Mouse (Mus musculus) embryonic facial prominence, embryonic 14.5 days (tissue): ENCODE measurements at regions not wholly inside any gene's neighbourhood (a gene's known extent, or its start where the extent isn't known, plus 50 kb on each side); places are given as distances from the start of the nearest gene placed in this dataset.
"Not testable (repeated sequence)": the region's sequence is repeated elsewhere in the genome, so short reads cannot be mapped to it uniquely, and the experiment has no call there.

Source experiments
- ATAC-seq: fragments of 200-750 bp; cut with Nextera tagmentation; 2 replicates; pipeline ENCODE4 v1.8.0; 2017; ENCODE audit warnings: low read depth, moderate number of reproducible peaks, moderate TSS enrichment
- DNase-seq: peaks from one replicate; pipeline ENCODE4 v3.0.0-alpha.2; 2015; ENCODE audit warnings: low spot score
- H3K27ac ChIP-seq: fragments of 300-500 bp; sonication (generic); replicated peaks from 2 replicates; pipeline ENCODE4 v1.5.1; 2014; ENCODE audit warnings: low read depth, mild to moderate bottlenecking, low read length, moderate library complexity
- H3K27me3 ChIP-seq: fragments of 300-500 bp; sonication (generic); replicated peaks from 2 replicates; pipeline ENCODE4 v1.6.1; 2014; ENCODE audit warnings: low read length; ENCODE audit not compliant: control insufficient read depth, insufficient read depth
- H3K36me3 ChIP-seq: fragments of 300-500 bp; sonication (generic); 2 replicates; pipeline ENCODE4 v1.6.1; 2014; ENCODE audit warnings: low read length, mixed read lengths; ENCODE audit not compliant: control insufficient read depth, insufficient read depth
- H3K4me1 ChIP-seq: fragments of 300-500 bp; sonication (generic); 2 replicates; pipeline ENCODE4 v1.6.1; 2014; ENCODE audit warnings: antibody characterized with exemption, low read length; ENCODE audit not compliant: control insufficient read depth, insufficient read depth
- H3K4me2 ChIP-seq: fragments of 300-500 bp; sonication (generic); 2 replicates; pipeline ENCODE4 v1.6.1; 2014; ENCODE audit warnings: low read depth, mild to moderate bottlenecking, low read length, moderate library complexity, mixed read lengths
- H3K4me3 ChIP-seq: fragments of 300-500 bp; sonication (generic); 2 replicates; pipeline ENCODE4 v1.5.1; 2014; ENCODE audit warnings: low read depth, mild to moderate bottlenecking, low read length
- H3K9ac ChIP-seq: fragments of 300-500 bp; sonication (generic); 2 replicates; pipeline ENCODE4 v1.6.1; 2014; ENCODE audit warnings: low read depth, mild to moderate bottlenecking, low read length, moderate library complexity, mixed read lengths
- H3K9me3 ChIP-seq: fragments of 300-500 bp; sonication (generic); 2 replicates; pipeline ENCODE4 v1.6.1; 2016; ENCODE audit warnings: low read length; ENCODE audit not compliant: control insufficient read depth
- WGBS: fragments of 180-500 bp; shearing (Covaris S2); extraction: QIAGEN DNeasy Blood & Tissue Kit; methylation state at CpG from one replicate; pipeline ENCODE4 v1.1.7; 2014; 5-methylcytosine and 5-hydroxymethylcytosine counted together

DNA sequence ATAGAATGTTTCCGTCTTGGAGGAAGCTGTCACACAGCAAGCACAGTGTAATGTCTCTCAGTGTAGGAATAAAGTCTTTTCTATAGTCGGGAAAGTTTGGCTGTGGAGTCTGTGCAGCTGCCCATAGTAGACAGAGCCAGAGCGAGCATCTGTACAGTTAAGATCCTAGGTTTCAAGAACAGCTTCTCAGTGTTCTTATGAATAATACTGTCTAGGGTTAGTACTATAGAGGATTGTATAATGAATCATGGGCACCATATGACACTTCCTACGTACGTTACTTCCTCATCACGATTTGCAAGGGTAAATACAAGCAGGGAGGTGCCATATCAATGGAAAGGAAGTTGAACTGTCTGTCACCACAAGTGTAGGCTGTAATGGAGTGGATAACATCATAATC lies 645.6 kb upstream of the Negr1 start:
- DNase-seq (no peak), ATAC-seq (no peak)
- 81% methylated on average over 6 of the region's 6 CpGs for WGBS
- H3K9me3 ChIP-seq: no peaks in the 10 kb centered on the region
- H3K36me3 ChIP-seq: no peaks in the 10 kb centered on the region
- no peak overlapping the region for H3K9ac ChIP-seq
- no peak overlapping the region for H3K27ac ChIP-seq
- H3K27me3 ChIP-seq: no peaks in the 10 kb centered on the region
- H3K4me2 ChIP-seq: no peak overlapping the region
- no peak overlapping the region for H3K4me3 ChIP-seq
- no peaks in the 10 kb centered on the region for H3K4me1 ChIP-seq

DNA sequence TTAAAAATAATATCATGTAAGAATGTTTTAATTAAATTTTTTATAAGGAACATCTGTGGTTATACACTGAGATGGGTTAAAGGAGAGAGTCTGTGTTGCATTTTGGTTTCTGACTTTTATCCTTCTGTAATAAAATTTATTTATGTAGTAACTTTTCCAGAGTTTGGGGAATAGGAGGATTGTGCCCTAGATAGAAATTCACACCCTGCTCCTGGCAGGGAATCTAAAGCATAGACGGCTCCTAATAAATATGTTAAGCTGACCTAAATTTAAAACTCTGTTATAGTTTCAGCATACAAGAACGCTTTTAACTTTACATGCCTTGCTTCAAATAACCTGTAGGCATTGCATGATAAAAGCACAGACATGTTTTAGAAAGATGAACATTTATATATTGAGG lies 618.7 kb upstream of the Negr1 start:
- 58% methylated on average over 2 of the region's 2 CpGs for WGBS
- Histone ChIP-seq H3K4me2 (no peak overlapping the region), H3K4me1 (no peaks in the 10 kb centered on the region), H3K4me3 (no peak overlapping the region), H3K9me3 (no peaks in the 10 kb centered on the region), H3K27me3 (no peaks in the 10 kb centered on the region), H3K27ac (no peak overlapping the region), H3K36me3 (no peaks in the 10 kb centered on the region), H3K9ac (no peak overlapping the region)
- no peak for ATAC-seq
- DNase-seq: peak; percentile 2

DNA sequence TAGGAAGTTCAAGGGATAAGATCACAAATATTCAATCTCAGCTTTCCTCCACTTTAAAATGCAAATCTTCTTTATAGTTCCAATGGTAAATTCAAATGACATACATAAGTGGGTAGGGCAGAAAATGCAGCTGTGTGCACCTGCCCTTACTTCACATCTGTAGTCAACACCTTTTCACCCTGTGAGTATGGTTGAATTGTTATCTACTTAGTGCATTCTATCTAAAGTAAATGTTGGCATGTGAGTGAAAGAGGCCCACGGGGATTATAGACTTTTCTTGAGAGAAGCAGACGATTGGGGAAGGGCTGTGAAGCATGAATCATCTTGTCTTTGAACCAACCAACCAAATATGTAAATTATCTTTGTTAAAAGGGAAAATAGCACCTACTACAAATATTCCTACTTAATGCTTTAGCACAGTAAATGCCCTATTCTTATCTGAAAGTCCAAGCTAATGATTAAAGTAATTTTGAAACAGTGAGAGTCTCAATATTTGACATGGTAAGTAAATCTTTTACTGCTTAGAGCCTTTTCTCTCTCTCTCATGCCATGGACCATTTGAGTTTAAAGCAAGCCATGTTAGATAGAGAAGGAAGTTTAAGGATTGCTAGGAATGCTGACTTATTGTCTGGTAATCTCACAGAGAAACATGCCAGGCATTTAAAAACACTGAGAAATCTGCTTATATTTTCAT lies 617.4 kb upstream of the Negr1 start:
- Histone ChIP-seq H3K4me1 (no peaks in the 10 kb centered on the region), H3K9me3 (no peaks in the 10 kb centered on the region), H3K27me3 (no peaks in the 10 kb centered on the region), H3K4me3 (no peak overlapping the region), H3K36me3 (no peaks in the 10 kb centered on the region), H3K27ac (no peak overlapping the region), H3K4me2 (no peak overlapping the region), H3K9ac (no peak overlapping the region)
- ATAC-seq (no peak), DNase-seq (peak; percentile 10)
- WGBS: 61% methylated on average over 2 of the region's 2 CpGs

DNA sequence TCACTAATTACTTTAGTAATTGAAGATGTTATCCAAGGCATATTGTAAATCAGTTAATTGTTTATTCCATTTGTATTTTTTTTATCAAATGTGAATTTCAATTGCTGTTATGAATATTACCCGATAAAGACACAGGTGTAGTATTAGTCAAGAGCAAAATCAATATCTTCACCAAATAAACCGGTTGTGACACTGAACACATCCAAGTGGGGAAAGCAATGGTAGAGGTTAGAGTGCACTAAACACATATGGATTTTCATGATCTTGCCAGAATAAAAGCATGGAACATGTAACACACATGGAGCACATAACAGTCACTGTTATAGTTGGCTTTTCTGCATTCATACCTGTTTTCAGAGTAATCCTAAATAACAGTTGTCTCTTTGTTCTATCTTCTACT lies 616.4 kb upstream of the Negr1 start:
- ATAC-seq: no peak
- Histone ChIP-seq H3K27ac (no peak overlapping the region), H3K4me2 (no peak overlapping the region), H3K9ac (no peak overlapping the region), H3K4me3 (no peak overlapping the region), H3K27me3 (no peaks in the 10 kb centered on the region), H3K4me1 (no peaks in the 10 kb centered on the region), H3K9me3 (no peaks in the 10 kb centered on the region), H3K36me3 (no peaks in the 10 kb centered on the region)
- DNase-seq: no peak
- WGBS: 89% methylated on average over 2 of the region's 2 CpGs

DNA sequence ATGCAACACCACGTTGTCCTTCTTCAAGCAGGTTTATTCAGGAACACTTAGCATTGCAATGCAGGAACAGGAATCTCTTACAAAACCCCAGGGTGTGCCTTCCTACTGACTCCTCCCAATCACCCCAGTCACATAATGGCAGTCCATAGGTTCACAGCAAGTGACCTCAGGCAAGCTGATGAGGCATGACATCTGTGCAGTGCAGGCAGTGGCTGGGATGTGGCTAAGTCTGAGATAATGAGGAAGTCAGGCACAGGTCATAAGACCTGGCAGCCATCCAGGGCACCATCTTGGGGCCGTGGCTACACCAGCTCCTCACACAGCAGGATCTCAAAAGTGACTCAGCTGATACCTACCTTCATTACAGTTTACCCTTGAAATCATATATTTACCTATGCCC lies 599.1 kb upstream of the Negr1 start:
- not testable (repeated sequence) for H3K4me2 ChIP-seq, H3K36me3 ChIP-seq, H3K4me3 ChIP-seq, H3K9ac ChIP-seq, H3K9me3 ChIP-seq, H3K27me3 ChIP-seq, ATAC-seq, H3K27ac ChIP-seq, DNase-seq, H3K4me1 ChIP-seq
- 33% methylated on average over 2 of the region's 2 CpGs for WGBS

DNA sequence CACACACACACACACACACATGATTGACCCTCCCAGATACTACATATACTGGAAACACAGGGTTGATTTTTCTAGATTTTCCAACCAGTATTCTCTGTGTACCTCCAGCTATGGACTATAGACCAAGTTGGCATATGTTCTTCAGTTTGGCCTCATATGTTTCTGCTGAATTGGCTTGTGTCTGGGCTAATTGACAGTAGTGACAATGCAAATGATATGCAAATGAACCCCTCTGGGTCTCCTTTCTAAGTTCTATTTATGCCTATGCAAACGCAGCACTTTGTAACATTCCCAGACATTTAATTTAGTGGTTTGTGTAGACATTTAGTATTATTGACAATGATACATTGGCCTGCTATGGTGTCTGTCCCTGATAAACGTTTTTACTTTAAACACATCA lies 582.0 kb upstream of the Negr1 start:
- Histone ChIP-seq H3K9ac (no peak overlapping the region), H3K27me3 (no peaks in the 10 kb centered on the region), H3K27ac (no peak overlapping the region), H3K4me2 (no peak overlapping the region), H3K4me1 (no peaks in the 10 kb centered on the region), H3K9me3 (no peaks in the 10 kb centered on the region), H3K4me3 (no peak overlapping the region), H3K36me3 (no peaks in the 10 kb centered on the region)
- no peak for ATAC-seq
- WGBS: 68% methylated on average over 2 of the region's 2 CpGs
- DNase-seq: no peak

DNA sequence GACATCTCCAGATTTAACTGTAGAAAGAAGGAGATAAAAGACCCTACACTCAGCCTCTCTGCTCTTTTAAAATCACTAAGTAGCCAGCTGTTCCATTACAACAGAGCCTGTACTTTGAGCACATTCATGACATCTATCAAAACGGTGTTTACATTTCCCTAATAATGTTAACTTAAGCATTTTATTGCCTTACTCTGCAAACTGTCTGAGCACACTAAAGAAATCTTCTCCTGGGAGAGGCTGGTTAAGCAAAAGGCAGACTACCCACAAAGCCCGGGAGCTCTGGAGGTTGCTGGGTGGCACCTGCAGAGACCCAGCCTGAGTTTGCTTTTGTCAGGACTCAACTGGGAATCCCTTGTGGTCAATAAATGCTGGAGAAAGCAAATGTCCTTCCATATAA lies 567.5 kb upstream of the Negr1 start:
- ATAC-seq: no peak
- WGBS: 49% methylated on average over 2 of the region's 2 CpGs
- H3K4me3 ChIP-seq: no peak overlapping the region

DNA sequence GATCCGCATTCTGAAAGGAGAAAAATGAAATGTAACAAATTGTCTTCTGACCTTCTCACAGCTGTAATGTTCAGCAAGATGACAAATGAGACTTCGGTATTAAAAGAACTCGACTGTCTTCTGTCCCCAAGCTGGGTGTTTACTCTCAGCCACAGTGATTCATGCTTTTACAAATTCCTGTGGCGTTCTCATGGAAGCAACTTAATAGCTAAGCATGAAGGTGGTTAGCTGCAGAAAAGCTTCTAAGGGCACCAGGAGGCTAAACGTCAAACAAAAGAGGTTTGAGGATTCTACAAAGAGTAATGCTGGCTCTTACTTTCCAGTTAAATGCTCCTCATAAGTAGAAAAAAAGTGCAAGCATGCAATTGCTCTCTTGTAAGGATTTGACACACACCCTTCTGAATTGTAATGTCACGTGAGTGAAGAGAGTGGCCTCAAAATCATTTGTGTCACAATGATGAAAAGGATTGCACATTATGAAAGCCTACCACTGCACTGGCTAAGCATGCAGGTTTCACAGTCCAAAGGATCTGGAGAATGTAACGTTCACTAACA lies 543.8 kb upstream of the Negr1 start:
- ATAC-seq (no peak; the same call in 1 of the 2 replicates), DNase-seq (no peak)
- Histone ChIP-seq H3K27me3 (no peaks in the 10 kb centered on the region), H3K9me3 (no peaks in the 10 kb centered on the region), H3K36me3 (no peaks in the 10 kb centered on the region), H3K27ac (no peak overlapping the region), H3K4me2 (no peak overlapping the region), H3K4me3 (no peak overlapping the region), H3K9ac (no peak overlapping the region), H3K4me1 (no peaks in the 10 kb centered on the region)
- WGBS: 58% methylated on average over 7 of the region's 7 CpGs

More for the DNA sequence above, 567.5 kb upstream of the Negr1 start:
- Histone ChIP-seq H3K4me2 (no peak overlapping the region), H3K36me3 (no peaks in the 10 kb centered on the region), H3K9me3 (no peaks in the 10 kb centered on the region), H3K27me3 (no peaks in the 10 kb centered on the region), H3K9ac (no peak overlapping the region), H3K27ac (no peak overlapping the region), H3K4me1 (no peaks in the 10 kb centered on the region)
- no peak for DNase-seq

DNA sequence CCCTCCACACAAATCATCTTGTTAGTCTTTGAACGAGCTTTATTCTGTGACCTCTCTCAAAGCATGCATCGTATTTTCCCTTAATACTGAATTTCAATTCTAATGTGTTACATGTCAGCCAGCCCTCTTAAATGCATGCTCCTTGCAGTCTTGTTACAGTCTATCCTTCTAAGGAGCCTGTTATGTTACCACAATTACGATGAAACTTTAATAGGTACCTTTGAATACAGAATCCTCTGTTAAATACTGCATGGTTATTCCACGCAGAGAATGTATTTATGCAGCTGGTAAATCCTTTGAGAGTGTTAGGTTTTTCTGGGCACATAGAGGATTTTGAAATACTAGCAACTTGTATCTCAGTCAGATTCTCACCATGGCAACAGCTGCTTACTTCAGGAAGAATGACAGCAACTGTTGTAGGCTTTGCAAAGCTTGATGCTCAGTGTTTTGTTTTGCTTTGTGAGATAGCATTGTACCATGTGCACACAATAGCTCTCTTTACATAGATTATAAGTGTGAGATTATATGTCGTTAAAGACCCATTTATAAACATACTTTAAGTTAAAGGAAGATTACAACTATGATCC lies 532.9 kb upstream of the Negr1 start:
- Histone ChIP-seq H3K36me3 (no peaks in the 10 kb centered on the region), H3K9me3 (no peaks in the 10 kb centered on the region), H3K4me2 (no peak overlapping the region), H3K4me3 (no peak overlapping the region), H3K9ac (no peak overlapping the region), H3K27ac (no peak overlapping the region), H3K4me1 (no peaks in the 10 kb centered on the region), H3K27me3 (no peaks in the 10 kb centered on the region)
- WGBS: 74% methylated on average over 5 of the region's 5 CpGs
- peak; percentile 51 for DNase-seq
- ATAC-seq: peak; percentile 60
